17 mouse cellular contexts compared by ENCODE assay signal in the genomic region with DNA sequence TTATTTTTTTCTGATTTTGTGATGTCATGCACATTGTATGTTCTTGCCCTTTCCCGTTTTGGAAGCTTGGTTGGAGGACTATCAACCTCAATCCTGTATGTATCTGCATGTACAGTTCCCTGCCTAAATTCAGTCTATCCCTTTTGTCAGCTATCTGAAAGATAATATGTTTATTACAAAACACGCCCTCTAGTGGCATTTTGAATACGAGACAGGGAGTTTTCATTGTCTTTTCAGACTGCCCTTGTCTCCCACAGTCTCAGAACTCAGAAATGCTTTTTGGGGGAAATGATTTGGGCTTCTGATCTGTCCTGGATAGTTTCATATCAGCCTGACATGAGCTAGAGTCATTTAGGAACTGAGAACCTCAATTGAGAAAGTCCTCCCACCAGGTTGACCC. TPM values are rescaled to one million over a fixed set of nuclear protein-coding genes. Genes with fewer than 3 reads are reported as not detected.
DNase-seq lines count a peak whose midpoint lies in the region; ATAC-seq and TF ChIP-seq lines count a peak whose summit lies in the region.
"Had no signal": no experiment of that assay in that cellular context is flagged by ENCODE, and none has a peak within 500 bp of the region (broad histone marks: within the 10 kb centered on the region; RNA-seq: fewer than 3 reads in every experiment).

No protein-coding gene starts in this region.

- no peaks in the 10 kb centered on the region for H3K27me3 ChIP-seq in hindbrain, postnatal 0 days (ENCODE audit: insufficient read depth, low read length)
- no peaks in the 10 kb centered on the region for H3K27me3 ChIP-seq in hindbrain, embryonic 10.5 days (ENCODE audit: insufficient read depth, poor library complexity, severe bottlenecking)
- H3K27me3 ChIP-seq: hindbrain, embryonic 13.5 days; kidney, embryonic 15.5 days had no signal

- H3K27ac ChIP-seq in hindbrain, postnatal 0 days, result no peak overlapping the region
- no peak overlapping the region for H3K27ac ChIP-seq in hindbrain, embryonic 10.5 days
- H3K27ac ChIP-seq: hindbrain, embryonic 13.5 days; kidney, embryonic 15.5 days had no signal

- TF ChIP-seq CTCF in hindbrain, postnatal 0 days (IDR thresholded peaks at IDR 0.05; ENCODE audit: low read depth), result peak; percentile 37; the same call in 1 of the 2 replicates

- ATAC-seq in hindbrain, postnatal 0 days, result no peak
- no peak for ATAC-seq in megakaryocyte, adult 5-6 weeks (ENCODE audit: poor library complexity, severe bottlenecking)
- ATAC-seq in activated CD4-positive, CD25-positive, alpha-beta regulatory T cell, adult 4 months, result no peak
- ATAC-seq: midbrain, embryonic 16.5 days had no signal

- no peak overlapping the region for H3K4me3 ChIP-seq in hindbrain, postnatal 0 days (ENCODE audit: low read length)
- H3K4me3 ChIP-seq in hindbrain, embryonic 10.5 days, result no peak overlapping the region
- H3K4me3 ChIP-seq: hindbrain, embryonic 13.5 days; kidney, embryonic 15.5 days had no signal

- WGBS in hindbrain, postnatal 0 days, result 43% methylated on average over 3 of the region's 3 CpGs
- 46% methylated on average over 3 of the region's 3 CpGs for WGBS in hindbrain, embryonic 10.5 days

- H3K4me2 ChIP-seq in hindbrain, postnatal 0 days (ENCODE audit: low read depth, low read length), result no peak overlapping the region
- H3K4me2 ChIP-seq: hindbrain, embryonic 13.5 days; kidney, embryonic 15.5 days had no signal

- H3K36me3 ChIP-seq in hindbrain, postnatal 0 days (ENCODE audit: insufficient read depth, low read length), result no peaks in the 10 kb centered on the region
- no peaks in the 10 kb centered on the region for H3K36me3 ChIP-seq in hindbrain, embryonic 10.5 days
- H3K36me3 ChIP-seq: hindbrain, embryonic 13.5 days; kidney, embryonic 15.5 days had no signal

- no peaks in the 10 kb centered on the region for H3K4me1 ChIP-seq in hindbrain, postnatal 0 days (ENCODE audit: insufficient read depth, low read length)
- no peaks in the 10 kb centered on the region for H3K4me1 ChIP-seq in hindbrain, embryonic 10.5 days (replicated peaks)
- H3K4me1 ChIP-seq: hindbrain, embryonic 13.5 days; kidney, embryonic 15.5 days had no signal

- H3K9ac ChIP-seq in hindbrain, postnatal 0 days (replicated peaks; ENCODE audit: low read length), result no peak overlapping the region
- H3K9ac ChIP-seq: hindbrain, embryonic 13.5 days; kidney, embryonic 15.5 days had no signal

- no peaks in the 10 kb centered on the region for H3K9me3 ChIP-seq in hindbrain, postnatal 0 days (ENCODE audit: low read length)
- H3K9me3 ChIP-seq in hindbrain, embryonic 10.5 days, result no peaks in the 10 kb centered on the region
- H3K9me3 ChIP-seq: hindbrain, embryonic 13.5 days; kidney, embryonic 15.5 days had no signal

- DNase-seq in hindbrain, postnatal 0 days (ENCODE audit: low spot score), result peak; percentile 37
- no peak for DNase-seq in hindbrain, embryonic 10.5 days (ENCODE audit: low spot score)
- DNase-seq in thymus, postnatal 14 days, result peak; percentile 6
- no peak for DNase-seq in thymus, adult 18-20 months
- peak; percentile 25 for DNase-seq in induced T-regulatory cell, adult 2 months (ENCODE audit: low read depth)
- DNase-seq in B cell, adult 2 months, result no peak

RNA-seq across cellular contexts. Expression of gene Gm5426, which starts 32.2 kb away (rescaled TPM):
- total RNA-seq in hindbrain, postnatal 0 days (2014; rRNA removed), result not detected in 2 replicates
- not detected in 2 replicates for polyA plus RNA-seq in hindbrain, postnatal 0 days (2015; fragmentation: Nextera tagmentation; extraction: Ambion mirVana)
- polyA plus RNA-seq in hindbrain, embryonic 10.5 days (2016; fragmentation: Nextera tagmentation; extraction: Ambion mirVana), result not detected in 2 replicates
- total RNA-seq in megakaryocyte, adult 5-6 weeks (2015), result not detected in 2 replicates
- total RNA-seq in megakaryocyte, adult 5-6 weeks (2017), result not detected in 2 replicates
- 1 to 10 TPM in 1 of 2 experiments, not detected in 1; 1.5 TPM for polyA plus RNA-seq in activated CD4-positive, CD25-positive, alpha-beta regulatory T cell, adult 4 months (2017; shearing (Covaris generic))
- total RNA-seq: ES-E14; heart, adult 8-10 months; left cerebral cortex, postnatal 14 days; neutrophil, adult 5-6 weeks had no signal
- polyA plus RNA-seq: hindbrain, embryonic 13.5 days; kidney, embryonic 15.5 days; lung, embryonic 16.5 days; midbrain, embryonic 16.5 days; stomach, embryonic 14.5 days had no signal

Comparison
In these comparisons a context has a peak if more than half of its experiments do, and no peak if none do; other contexts are left out.
1. DNase-seq: peak in hindbrain, postnatal 0 days (single experiment), thymus, postnatal 14 days (single experiment) and induced T-regulatory cell, adult 2 months (single experiment); none in hindbrain, embryonic 10.5 days (single experiment), thymus, adult 18-20 months (0 of 2) and B cell, adult 2 months (0 of 2).